Mouse (Mus musculus) neural tube, embryonic 15.5 days (tissue): ENCODE measurements around the gene Tcl1. TPM values are rescaled to one million over a fixed set of nuclear protein-coding genes. Genes with fewer than 3 reads are reported as not detected.
"Not testable (repeated sequence)": the region's sequence is repeated elsewhere in the genome, so short reads cannot be mapped to it uniquely, and the experiment has no call there.

ENCODE experiments used
- ATAC-seq: fragments of 200-750 bp; cut with Nextera tagmentation; 2 replicates; pipeline ENCODE4 v1.8.0; 2017; ENCODE audit warnings: mild to moderate bottlenecking, moderate TSS enrichment, moderate library complexity; ENCODE audit not compliant: low FRiP score
- H3K27ac ChIP-seq: fragments of 300-500 bp; sonication (generic); replicated peaks from 2 replicates; pipeline ENCODE4 v1.5.1; 2015; ENCODE audit warnings: mild to moderate bottlenecking, inconsistent platforms
- H3K27me3 ChIP-seq: fragments of 300-500 bp; sonication (generic); replicated peaks from 2 replicates; pipeline ENCODE4 v1.6.1; 2015; ENCODE audit warnings: inconsistent platforms
- H3K36me3 ChIP-seq: fragments of 300-500 bp; sonication (generic); 2 replicates; pipeline ENCODE4 v1.6.1; 2015; ENCODE audit warnings: inconsistent platforms
- H3K4me1 ChIP-seq: fragments of 300-500 bp; sonication (generic); 2 replicates; pipeline ENCODE4 v1.6.1; 2015; ENCODE audit warnings: inconsistent platforms
- H3K4me2 ChIP-seq: fragments of 300-500 bp; sonication (generic); 2 replicates; pipeline ENCODE4 v1.6.1; 2015; ENCODE audit warnings: inconsistent platforms, mild to moderate bottlenecking, moderate library complexity
- H3K4me3 ChIP-seq: fragments of 300-500 bp; sonication (generic); replicated peaks from 2 replicates; pipeline ENCODE4 v1.5.1; 2015; ENCODE audit warnings: mild to moderate bottlenecking, inconsistent platforms
- H3K9ac ChIP-seq: fragments of 300-500 bp; sonication (generic); replicated peaks from 2 replicates; pipeline ENCODE4 v1.6.1; 2015; ENCODE audit warnings: mild to moderate bottlenecking, inconsistent platforms
- H3K9me3 ChIP-seq: fragments of 300-500 bp; sonication (generic); replicated peaks from 2 replicates; pipeline ENCODE4 v1.6.1; 2016; ENCODE audit warnings: inconsistent platforms
- WGBS: fragments of 180-500 bp; shearing (Covaris S2); methylation state at CpG from one replicate; pipeline ENCODE4 v1.1.7; 2015; ENCODE audit warnings: mixed read lengths; 5-methylcytosine and 5-hydroxymethylcytosine counted together
- polyA plus RNA-seq: library from polyadenylated mRNA; unstranded; fragments of >200 nt; fragmentation: Nextera tagmentation; extraction: Ambion mirVana; gene quantifications from 2 replicates; pipeline ENCODE4 v1.2.1, GENCODE M21; 2015

Gene Tcl1
- polyA plus RNA-seq, 1 experiment from 2014 or later = not detected

DNA sequence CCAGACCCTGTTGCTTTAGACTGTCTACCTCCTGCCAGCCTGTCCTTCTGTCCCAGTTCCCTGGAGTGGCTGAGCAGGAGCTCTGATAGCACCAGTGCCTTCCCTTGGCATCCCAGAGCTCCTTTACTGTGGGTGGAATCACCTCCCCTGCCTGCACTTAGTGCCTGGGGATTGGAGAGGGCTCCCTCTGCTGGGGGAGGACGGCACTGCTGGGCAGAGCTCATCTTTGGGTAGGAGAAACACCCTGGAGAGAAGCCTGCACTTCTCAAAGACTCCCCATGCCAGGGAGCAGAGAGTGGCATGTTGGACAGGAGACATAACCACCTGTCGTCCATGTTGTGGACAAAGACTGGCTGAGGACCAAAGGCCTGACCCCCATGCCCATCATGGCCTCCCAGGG is 48.3 kb downstream of the Tcl1 start:
- not testable (repeated sequence) for H3K9ac ChIP-seq, ATAC-seq, H3K27me3 ChIP-seq, H3K4me2 ChIP-seq, H3K27ac ChIP-seq, H3K4me3 ChIP-seq, H3K36me3 ChIP-seq, H3K4me1 ChIP-seq, H3K9me3 ChIP-seq
- 25% methylated on average over 2 of the region's 2 CpGs for whole genome bisulfite sequencing

DNA sequence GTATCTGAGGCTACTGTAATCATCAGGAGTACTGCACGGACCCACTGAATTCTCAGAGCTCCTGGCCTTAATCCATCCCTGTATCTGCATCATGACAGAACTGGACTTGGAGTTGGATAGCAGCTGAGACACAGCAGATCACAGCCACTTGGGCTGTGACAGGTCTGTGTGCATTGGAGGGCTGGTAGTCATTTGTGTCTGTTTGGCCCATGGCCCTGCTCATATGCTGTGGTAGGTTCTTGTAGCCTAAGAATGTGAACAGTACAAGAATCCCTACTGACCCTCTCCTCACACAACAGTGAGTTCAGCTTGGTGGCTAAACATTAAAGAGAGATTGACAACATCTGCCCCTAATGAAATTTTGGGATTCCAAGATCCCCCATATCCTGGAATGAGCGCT is 49.2 kb downstream of the Tcl1 start:
- Histone ChIP-seq H3K36me3 (no peaks in the 10 kb centered on the region), H3K4me1 (no peaks in the 10 kb centered on the region), H3K9ac (no peak overlapping the region), H3K9me3 (no peaks in the 10 kb centered on the region), H3K4me3 (no peak overlapping the region), H3K27ac (no peak overlapping the region), H3K27me3 (no peaks in the 10 kb centered on the region), H3K4me2 (no peak overlapping the region)
- ATAC-seq = no peak
- WGBS = 85% methylated on average over 2 of the region's 2 CpGs

Other genes starting within 250 kb of the Tcl1 start
- gene Syne3, start 213.0 kb downstream of the Tcl1 start, polyA plus RNA-seq = 0.28 and 0.66 TPM in 2 replicates
- gene Glrx5, start 190.1 kb downstream of the Tcl1 start, polyA plus RNA-seq = 174 and 186 TPM in 2 replicates
- not detected in 2 replicates for gene Tcl1b2, start 76.8 kb downstream of the Tcl1 start, polyA plus RNA-seq
- not detected in 2 replicates for gene Tcl1b1, start 63.1 kb downstream of the Tcl1 start, polyA plus RNA-seq
- not detected in 2 replicates for gene Tcl1b5, start 46.4 kb downstream of the Tcl1 start, polyA plus RNA-seq
- not detected in 2 replicates for gene Tcl1b3, start 31.8 kb downstream of the Tcl1 start, polyA plus RNA-seq
- not detected in 2 replicates for gene Tcl1b4, start 20.8 kb downstream of the Tcl1 start, polyA plus RNA-seq
- 24.1 and 24.2 TPM in 2 replicates for gene Tunar, start 111.1 kb upstream of the Tcl1 start, polyA plus RNA-seq
- 9.2 and 11.3 TPM in 2 replicates for gene D430019H16Rik, start 231.1 kb upstream of the Tcl1 start, polyA plus RNA-seq